Comparison of ENCODE assay signal across 24 mouse cellular contexts in genomic region chr1:171165629-171166345, GRCm38 (mm10). TPM values are rescaled to one million over a fixed set of nuclear protein-coding genes. Genes with fewer than 3 reads are reported as not detected.
"Had no signal": no experiment of that assay in that cellular context is flagged by ENCODE, and none has a peak within 500 bp of the region (broad histone marks: within the 10 kb centered on the region; RNA-seq: fewer than 3 reads in every experiment).

No protein-coding gene starts in this region.

- H3K9ac ChIP-seq: limb, embryonic 13.5 days; liver, embryonic 12.5 days; liver, embryonic 15.5 days; lung, embryonic 15.5 days had no signal

- ATAC-seq: liver, embryonic 12.5 days had no signal

- H3K36me3 ChIP-seq: limb, embryonic 10.5 days; limb, embryonic 13.5 days; liver, embryonic 12.5 days; liver, embryonic 15.5 days; lung, embryonic 15.5 days had no signal

- H3K27me3 ChIP-seq: lung, embryonic 15.5 days had no signal

- H3K27ac ChIP-seq: layer of hippocampus, adult 2 months; limb, embryonic 10.5 days; limb, embryonic 13.5 days; liver, embryonic 12.5 days; liver, embryonic 15.5 days; lung, embryonic 15.5 days had no signal

- H3K9me3 ChIP-seq: limb, embryonic 10.5 days; limb, embryonic 13.5 days; liver, embryonic 12.5 days; liver, embryonic 15.5 days; lung, embryonic 15.5 days; megakaryocyte, embryonic 14.5 days had no signal

- H3K4me3 ChIP-seq: layer of hippocampus, adult 2 months; limb, embryonic 10.5 days; limb, embryonic 13.5 days; liver, embryonic 12.5 days; liver, embryonic 15.5 days; lung, embryonic 15.5 days; megakaryocyte, embryonic 14.5 days had no signal

- DNase-seq: kidney, adult 8-10 months; kidney, postnatal 14 days; layer of hippocampus, adult 9-11 months; liver; lung, adult 18-20 months; lung, postnatal 10 days; lung, postnatal 36 days; midbrain, embryonic 14.5 days; thymus, adult 18-20 months; thymus, postnatal 36 days had no signal

- H3K4me1 ChIP-seq: limb, embryonic 10.5 days; limb, embryonic 13.5 days; lung, embryonic 15.5 days had no signal

- H3K4me2 ChIP-seq: limb, embryonic 13.5 days; liver, embryonic 12.5 days; liver, embryonic 15.5 days; lung, embryonic 15.5 days; midbrain, embryonic 11.5 days had no signal

RNA-seq across cellular contexts. Expression of gene Mpz, which starts 15.3 kb away (rescaled TPM):
- total RNA-seq: layer of hippocampus, adult 2 months; layer of hippocampus, postnatal 25 days; left cerebral cortex, adult 18-20 months; left cerebral cortex, postnatal 25 days had no signal
- polyA plus RNA-seq: liver, embryonic 15.5 days; neural tube, embryonic 14.5 days had no signal

RNA-seq across cellular contexts. Expression of gene Nr1i3, which starts 48.0 kb away (rescaled TPM):
- polyA plus RNA-seq: neural tube, embryonic 11.5 days; spleen, adult 2 months had no signal
